Mouse (Mus musculus) heart, adult 9 months (tissue): ENCODE results near the gene Prkcb.

Experiments used
- DNase-seq, 2 experiments: peaks; one replicate each; pipeline ENCODE4 v3.0.0; 2022; ENCODE audit warnings: low spot score in 2 of 2

The Prkcb gene

GRCm38 (mm10) chr7:122319566-122319965 is 31.0 kb downstream of the Prkcb start:
- no peak for DNase-seq

DNA sequence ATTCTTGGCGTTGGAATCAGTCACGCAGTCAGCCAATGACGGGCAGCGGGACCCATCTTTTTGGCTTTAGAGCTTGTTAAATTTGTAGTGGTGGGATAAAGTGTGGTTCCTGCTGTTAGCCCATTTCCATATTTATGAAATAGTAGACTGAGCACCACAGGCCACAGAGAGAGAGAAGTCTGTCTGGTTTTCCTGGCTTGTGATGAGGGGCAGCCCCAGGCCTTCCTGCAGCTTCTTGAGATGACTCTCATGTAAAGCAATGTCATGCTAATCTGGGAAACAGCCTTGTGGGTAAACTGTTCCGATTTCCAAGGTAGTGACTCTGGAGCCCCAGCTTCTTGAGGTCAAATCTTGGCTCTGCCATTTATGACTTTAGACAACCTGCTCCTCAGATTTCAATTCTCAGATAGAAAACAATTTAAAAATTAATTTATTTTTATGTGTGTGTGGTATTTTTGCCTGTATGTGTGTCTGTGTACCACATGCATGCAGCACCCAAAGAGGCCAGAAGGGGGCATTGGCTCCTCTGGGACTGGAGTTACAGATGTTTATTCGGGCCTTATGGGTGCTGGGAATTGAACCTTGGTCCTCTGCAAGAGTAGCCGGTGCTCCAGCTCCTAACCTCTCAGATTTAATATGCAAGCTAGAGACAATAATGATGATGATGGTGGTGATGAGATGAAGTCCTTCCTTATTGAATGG is 32.4 kb downstream of the Prkcb start:
- no peak for DNase-seq

- no peak for DNase-seq
Measured at GRCm38 (mm10) chr7:122322038-122322690, 33.6 kb downstream of the Prkcb start.

DNA sequence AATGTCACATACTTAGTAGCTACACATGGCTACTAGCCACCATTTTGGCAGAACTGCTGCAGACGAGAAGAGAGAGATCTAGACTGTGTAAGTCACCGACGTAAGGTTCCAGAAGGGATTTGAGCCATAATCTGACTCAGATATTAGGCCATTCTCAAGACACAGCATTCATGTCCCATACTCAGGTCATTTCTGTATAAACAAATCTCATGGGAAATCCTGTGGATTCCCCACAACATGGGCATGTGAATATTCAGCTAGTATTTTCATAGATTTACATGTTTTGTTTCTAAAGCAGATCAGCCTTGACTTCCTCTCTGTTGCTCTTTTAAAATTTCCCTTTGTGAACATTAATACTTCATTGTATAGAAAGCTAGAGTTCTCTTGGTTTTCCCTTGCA is 39.4 kb downstream of the Prkcb start:
- no peak for DNase-seq

- no peak for DNase-seq
Measured at GRCm38 (mm10) chr7:122328466-122328865, 39.9 kb downstream of the Prkcb start.

DNA sequence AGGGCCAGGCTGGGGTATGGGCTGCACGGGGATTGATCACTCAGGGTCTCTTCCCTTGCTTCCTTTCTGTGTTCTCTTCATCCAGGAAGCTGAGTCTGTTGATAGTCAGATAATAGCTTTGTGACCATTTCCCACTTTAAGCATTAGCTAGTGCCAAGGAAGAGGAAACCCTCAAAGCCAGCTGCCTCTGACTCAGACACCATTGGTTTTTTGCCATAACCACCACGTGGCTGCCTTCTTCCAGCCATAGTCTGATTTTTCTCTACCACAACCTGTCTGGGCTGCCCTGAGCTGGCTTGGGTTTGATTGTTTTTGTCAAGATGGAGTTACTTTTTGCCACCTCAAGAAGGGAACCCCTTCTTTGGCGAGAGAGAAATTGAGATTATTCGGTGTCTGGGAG is 41.0 kb downstream of the Prkcb start:
- peak; percentile 10 to 12 for DNase-seq

DNA sequence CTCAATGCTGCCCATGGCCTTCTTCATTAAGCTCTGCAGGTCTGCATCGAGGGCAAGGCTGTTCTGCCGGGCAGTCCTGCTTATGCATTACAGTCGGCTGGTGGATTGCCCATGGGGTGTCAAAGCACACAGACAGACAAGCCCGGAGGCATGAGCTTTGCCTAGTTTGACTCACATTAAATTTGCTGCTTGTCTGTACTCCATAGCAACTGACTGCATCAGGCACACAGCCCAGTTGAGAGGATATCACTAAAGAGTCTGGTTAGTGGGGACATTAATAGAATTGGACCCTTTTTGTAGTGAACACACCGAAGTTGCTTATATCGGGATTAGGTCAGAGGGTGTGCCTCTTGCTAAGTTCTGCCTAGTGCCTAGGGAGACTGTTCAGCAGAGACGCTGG is 45.1 kb downstream of the Prkcb start:
- DNase-seq = no peak

DNA sequence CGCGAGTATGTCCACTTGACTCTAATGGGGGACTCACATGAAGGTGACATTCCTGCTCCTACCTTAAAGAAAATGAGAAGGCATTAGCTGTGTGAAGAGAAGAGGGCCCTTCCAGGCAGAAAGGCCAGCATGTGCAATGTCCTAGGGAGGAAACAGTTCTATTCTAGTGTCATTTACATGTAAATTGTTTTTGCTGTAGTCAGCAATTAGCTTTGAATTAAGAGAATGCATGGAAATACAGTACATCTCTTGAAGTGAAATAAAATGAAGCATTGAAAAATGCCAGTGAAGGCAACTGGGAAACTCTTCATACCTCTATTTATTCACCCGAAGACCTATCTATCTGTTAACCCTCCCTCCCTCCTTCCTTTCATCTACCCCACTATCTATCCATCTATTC is 48.8 kb downstream of the Prkcb start:
- DNase-seq = no peak

- no peak for DNase-seq
Measured at GRCm38 (mm10) chr7:122338055-122338454, 49.5 kb downstream of the Prkcb start.

DNA sequence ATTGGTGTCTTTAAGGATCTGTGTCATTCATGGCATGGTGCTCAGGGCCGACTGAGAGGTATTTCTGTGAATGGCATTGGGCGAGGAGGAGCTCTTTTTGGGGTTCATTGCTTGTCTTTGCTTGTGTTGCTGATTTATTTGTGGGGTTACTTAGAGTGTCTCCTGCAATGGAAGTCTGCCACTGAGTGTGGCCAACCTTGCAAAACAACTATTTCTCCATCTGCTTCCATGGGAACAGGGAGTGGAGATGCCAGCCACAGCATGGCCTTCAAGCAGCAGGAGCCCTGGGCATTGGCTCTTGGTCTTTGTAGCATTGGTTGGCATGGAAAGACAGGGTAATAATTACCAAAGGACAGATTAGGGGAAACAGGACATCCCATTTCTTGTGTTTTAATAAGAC is 50.9 kb downstream of the Prkcb start:
- no peak for DNase-seq

- no peak for DNase-seq
Measured at GRCm38 (mm10) chr7:122341813-122342212, 53.3 kb downstream of the Prkcb start.

DNA sequence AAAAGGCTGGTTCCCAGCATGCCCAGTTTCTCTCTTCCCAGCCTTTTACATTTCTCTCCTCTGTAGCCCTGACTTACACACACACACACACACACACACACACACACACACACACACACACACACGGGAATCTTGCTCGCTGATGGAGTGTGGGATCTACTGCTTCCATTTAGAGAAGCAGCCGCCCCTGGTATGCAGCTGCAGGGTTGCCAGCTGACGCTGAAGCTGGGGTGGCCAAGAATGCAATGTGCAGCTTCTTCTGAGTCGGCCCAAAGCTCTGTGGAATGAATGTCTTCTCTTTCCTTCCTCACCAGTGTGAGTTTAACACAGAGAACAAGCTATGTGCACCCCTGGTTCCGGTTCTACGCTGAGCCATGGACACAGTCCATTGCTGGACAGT is 56.1 kb downstream of the Prkcb start:
- DNase-seq = no peak

GRCm38 (mm10) chr7:122346251-122347242 is 58.0 kb downstream of the Prkcb start:
- no peak for DNase-seq

DNA sequence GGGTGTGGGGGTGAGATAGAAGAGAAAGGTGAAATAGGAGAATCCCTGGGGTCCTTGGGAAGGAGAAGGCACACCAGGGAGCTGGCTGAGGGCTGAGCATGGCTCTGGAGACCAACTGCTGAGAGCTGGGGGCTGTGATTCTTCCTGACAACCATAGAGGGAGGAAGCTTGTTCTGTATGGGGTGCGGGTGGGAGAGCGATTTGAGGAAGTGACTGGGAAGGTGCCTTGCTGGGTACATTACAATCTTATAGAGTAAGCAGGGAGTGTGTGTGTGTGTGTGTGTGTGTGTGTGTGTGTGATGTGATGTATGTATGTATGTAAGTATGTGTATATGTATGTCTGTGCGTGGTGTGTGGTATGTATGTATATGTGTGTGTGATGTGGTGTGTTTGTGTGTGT is 58.9 kb downstream of the Prkcb start:
- DNase-seq = no peak

- DNase-seq = no peak
Measured at GRCm38 (mm10) chr7:122349961-122350360, 61.4 kb downstream of the Prkcb start.

DNA sequence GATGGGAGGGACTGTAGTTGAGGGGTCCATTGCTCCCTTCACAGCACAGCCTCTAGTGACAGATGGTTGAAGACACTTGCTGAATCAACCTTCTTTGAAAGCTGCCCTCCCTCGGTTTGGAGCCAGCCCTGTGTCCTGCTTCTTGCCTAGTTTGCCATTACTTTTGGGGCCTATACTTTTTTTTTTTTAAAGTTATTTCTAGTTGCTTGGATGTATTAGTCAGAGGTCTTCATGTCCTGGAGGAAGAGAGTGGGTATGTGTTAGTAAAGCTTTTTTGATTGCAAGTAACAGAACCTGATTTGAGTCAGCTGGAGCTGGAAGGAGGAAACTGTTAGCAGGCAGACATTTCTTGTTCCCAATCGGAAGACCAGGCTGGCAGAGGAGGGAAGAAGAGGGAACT is 62.2 kb downstream of the Prkcb start:
- DNase-seq = no peak

DNA sequence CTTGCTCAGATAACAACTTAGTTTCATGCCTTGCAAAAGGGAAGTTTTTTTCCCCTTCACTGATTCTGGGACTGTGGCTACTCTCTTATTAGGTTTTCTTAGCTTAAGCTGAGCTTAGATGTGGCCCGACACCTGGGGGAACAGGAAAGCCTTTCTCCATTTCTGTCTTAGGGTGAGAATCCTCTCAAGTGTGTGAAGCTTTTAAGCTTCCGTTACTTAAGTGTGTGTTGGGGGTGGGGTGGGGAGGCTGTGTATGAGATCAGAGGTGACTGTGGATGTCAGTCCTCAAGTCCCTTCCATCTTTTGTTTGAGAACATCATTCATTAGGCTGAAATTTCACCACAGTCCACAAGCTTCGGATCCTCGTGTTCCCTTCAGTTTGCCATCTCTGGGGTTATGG is 63.3 kb downstream of the Prkcb start:
- DNase-seq = no peak

GRCm38 (mm10) chr7:122352566-122353277 is 64.2 kb downstream of the Prkcb start:
- DNase-seq = no peak

GRCm38 (mm10) chr7:122353329-122353728 is 64.8 kb downstream of the Prkcb start:
- no peak for DNase-seq

DNA sequence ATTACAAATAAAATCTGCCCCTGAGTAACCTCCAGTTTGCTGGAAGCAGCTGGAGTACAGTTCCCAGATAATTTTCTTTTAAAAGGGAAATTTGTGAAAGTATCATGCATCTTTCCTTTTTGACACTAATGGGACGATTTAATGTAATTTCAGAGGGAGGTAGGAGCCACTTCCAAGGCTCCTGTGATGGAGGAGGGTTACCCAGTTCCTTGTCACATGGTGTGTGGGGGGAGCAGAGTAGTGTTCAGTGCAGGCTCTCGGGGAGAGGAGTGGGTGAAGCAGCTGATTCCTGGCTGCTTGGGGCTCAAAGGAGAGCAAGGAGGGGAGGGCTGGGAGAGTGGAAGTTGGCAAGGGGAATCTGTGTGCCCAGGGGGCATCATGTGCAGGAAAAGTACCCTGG is 68.4 kb downstream of the Prkcb start:
- no peak for DNase-seq

DNA sequence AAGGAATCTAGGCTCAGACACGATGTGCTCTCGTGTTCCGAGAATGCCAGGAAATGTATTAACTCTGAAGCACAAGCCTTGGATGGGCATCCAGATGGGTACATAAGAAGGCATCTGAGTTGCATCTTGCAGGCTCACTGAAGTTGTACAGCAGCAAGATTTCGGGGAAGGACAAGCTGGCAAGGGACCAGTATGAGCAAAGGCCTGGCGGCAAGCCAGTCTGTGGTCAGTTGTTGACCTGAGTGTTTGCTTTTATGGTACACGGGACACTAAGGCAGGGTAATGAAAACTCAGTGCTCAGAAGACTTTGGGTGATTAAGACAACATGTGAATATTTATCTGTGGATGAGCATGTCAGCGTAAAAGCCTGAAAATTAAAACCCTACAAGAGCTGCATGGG is 69.3 kb downstream of the Prkcb start:
- peak in 1 of 2 experiments; percentile 3 for DNase-seq

DNA sequence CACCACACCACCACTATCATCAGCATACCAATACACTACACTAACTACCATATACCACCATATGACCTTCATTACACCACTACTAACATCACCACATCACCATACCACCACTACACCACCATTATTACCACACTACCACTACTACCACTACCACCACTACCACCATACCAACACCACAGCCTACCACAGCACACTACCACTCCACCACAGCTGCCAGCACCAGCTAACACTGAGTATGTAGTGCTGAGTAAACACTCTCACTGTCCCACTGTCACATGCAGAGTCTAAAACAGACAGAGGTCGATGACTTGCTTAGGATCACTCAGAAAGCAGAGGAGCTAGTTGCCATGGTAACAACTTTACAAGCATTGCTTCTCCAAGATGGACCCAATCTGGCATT is 78.1 kb downstream of the Prkcb start:
- DNase-seq = no peak
